Mouse (Mus musculus): ENCODE measurements at regions not wholly inside any gene's neighbourhood (a gene's known extent, or its start where the extent isn't known, plus 50 kb on each side); places are given as distances from the start of the nearest gene placed in this dataset.

DNA sequence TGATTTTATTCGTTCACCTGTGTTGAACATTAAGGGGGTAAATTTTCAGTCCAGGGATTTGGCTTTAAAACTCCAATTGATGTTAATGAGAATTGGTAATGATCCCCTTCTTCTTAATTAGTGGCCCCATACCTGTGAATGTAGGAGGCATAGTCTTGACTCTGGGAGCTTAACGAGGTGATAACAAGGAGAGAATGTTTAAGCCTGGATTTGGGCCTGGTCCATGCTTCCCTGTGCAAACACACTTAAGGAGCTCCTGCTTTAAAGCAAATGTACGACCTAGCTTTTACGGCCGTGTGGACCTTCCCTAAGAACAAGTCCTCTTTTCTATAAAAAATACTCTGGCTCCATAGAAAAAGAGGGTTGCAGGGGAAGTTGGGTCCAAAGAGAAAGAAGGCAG lies 206.1 kb upstream of the Zfp770 start:
- TF ChIP-seq CTCF (IDR thresholded peaks at IDR 0.05) (no peak), POLR2A (IDR thresholded peaks at IDR 0.05; ENCODE audit: insufficient read depth, low read depth, low read length) (no peak)

Data from heart, adult 2 months (tissue).